Comparison of ENCODE assay signal across 8 mouse cellular contexts in genomic region chr4:33208881-33209841, GRCm38 (mm10). TPM values are rescaled to one million over a fixed set of nuclear protein-coding genes. Genes with fewer than 3 reads are reported as not detected.
DNase-seq lines count a peak whose midpoint lies in the region; ATAC-seq and TF ChIP-seq lines count a peak whose summit lies in the region.

TSS of gene Srsf12 (plus strand) at chr4:33208991.

- peaks cover 5% of the 10 kb centered on the region for H3K9me3 ChIP-seq in heart, embryonic 12.5 days (replicated peaks)
- no peaks in the 10 kb centered on the region for H3K9me3 ChIP-seq in liver, embryonic 14.5 days (ENCODE audit: control insufficient read depth, low read length)
- no peaks in the 10 kb centered on the region; the same call in 1 of the 2 replicates for H3K9me3 ChIP-seq in neural tube, embryonic 12.5 days

- peak; percentile 66 for ATAC-seq in heart, embryonic 12.5 days (ENCODE audit: insufficient number of reproducible peaks, low FRiP score)
- no peak for ATAC-seq in liver, embryonic 14.5 days (ENCODE audit: insufficient read depth)
- peak; percentile 86 for ATAC-seq in neural tube, embryonic 12.5 days (ENCODE audit: low FRiP score, low read depth)

- no peak within 1 kb of the TSS for H3K27ac ChIP-seq in heart, embryonic 12.5 days (ENCODE audit: poor library complexity, severe bottlenecking)
- no peak within 1 kb of the TSS for H3K27ac ChIP-seq in liver, embryonic 14.5 days
- no peak within 1 kb of the TSS for H3K27ac ChIP-seq in neural tube, embryonic 12.5 days

- H3K9ac ChIP-seq in heart, embryonic 12.5 days = peak within 1 kb of the TSS; percentile 72
- H3K9ac ChIP-seq in liver, embryonic 14.5 days (replicated peaks) = no peak within 1 kb of the TSS; the same call in 1 of the 2 replicates
- H3K9ac ChIP-seq in neural tube, embryonic 12.5 days = peak within 1 kb of the TSS; percentile 83

- H3K36me3 ChIP-seq in heart, embryonic 12.5 days = no peaks in the 10 kb centered on the region
- H3K36me3 ChIP-seq in liver, embryonic 14.5 days (replicated peaks; ENCODE audit: control insufficient read depth, insufficient read depth, low read depth) = no peaks in the 10 kb centered on the region
- H3K36me3 ChIP-seq in neural tube, embryonic 12.5 days = no peaks in the 10 kb centered on the region

- no peaks in the 10 kb centered on the region; the same call in 1 of the 2 replicates for H3K27me3 ChIP-seq in heart, embryonic 12.5 days (replicated peaks)
- H3K27me3 ChIP-seq in liver, embryonic 14.5 days (ENCODE audit: control insufficient read depth, insufficient read depth, low read length) = peaks cover 13% of the 10 kb centered on the region
- no peaks in the 10 kb centered on the region for H3K27me3 ChIP-seq in neural tube, embryonic 12.5 days (replicated peaks)

- TF ChIP-seq EP300 in liver, embryonic 14.5 days (IDR thresholded peaks at IDR 0.05; ENCODE audit: low read depth) = no peak

- DNase-seq in heart, adult 9 months (ENCODE audit: low spot score in 2 of 2) = no peak
- DNase-seq in cerebellum, adult 8-10 months = peak; percentile 69
- peak; percentile 38 for DNase-seq in forelimb bud, embryonic 11.5 days (ENCODE audit: low read depth, low spot score)
- peak; percentile 43 for DNase-seq in kidney, postnatal 10 days
- DNase-seq in liver, embryonic 14.5 days (ENCODE audit: low read depth in 3 of 3, low spot score in 3 of 3) = no peak
- DNase-seq in thymus, adult 18-20 months = peak; percentile 21 to 41

- H3K4me1 ChIP-seq in heart, embryonic 12.5 days (replicated peaks) = peaks cover 7% of the 10 kb centered on the region; the same call in 1 of the 2 replicates
- H3K4me1 ChIP-seq in liver, embryonic 14.5 days (replicated peaks; ENCODE audit: control insufficient read depth in 2 of 2, insufficient read depth in 2 of 2, low read length in 1 of 2) = no peaks in the 10 kb centered on the region; a peak in 1 of 4 replicates
- H3K4me1 ChIP-seq in neural tube, embryonic 12.5 days = peaks cover 14% of the 10 kb centered on the region

- peak within 1 kb of the TSS; percentile 56 for H3K4me3 ChIP-seq in heart, embryonic 12.5 days
- H3K4me3 ChIP-seq in liver, embryonic 14.5 days (ENCODE audit: insufficient read depth in 1 of 2, low read depth in 2 of 2, low read length in 2 of 2) = peak within 1 kb of the TSS; percentile 3 to 52
- H3K4me3 ChIP-seq in neural tube, embryonic 12.5 days = peak within 1 kb of the TSS; percentile 73

- 3% methylated on average over 65 of the region's 65 CpGs for WGBS in heart, embryonic 12.5 days
- WGBS in liver, embryonic 14.5 days (ENCODE audit: insufficient replicate concordance) = 4% methylated on average over 64 of the region's 65 CpGs
- 2% methylated on average over 62 of the region's 65 CpGs for WGBS in neural tube, embryonic 12.5 days

- no peak for TF ChIP-seq CTCF in liver, embryonic 14.5 days (IDR thresholded peaks at IDR 0.05; ENCODE audit: low read depth)

- H3K4me2 ChIP-seq in heart, embryonic 12.5 days = peak within 1 kb of the TSS; percentile 94
- H3K4me2 ChIP-seq in liver, embryonic 14.5 days (ENCODE audit: low read depth) = peak within 1 kb of the TSS; percentile 72
- peak within 1 kb of the TSS; percentile 99 for H3K4me2 ChIP-seq in neural tube, embryonic 12.5 days (replicated peaks)

RNA-seq across cellular contexts. Expression of gene Srsf12, which starts in this region (rescaled TPM):
- 2.2 and 3.3 TPM in 2 replicates for polyA plus RNA-seq in heart, embryonic 12.5 days (2016; fragmentation: Nextera tagmentation; extraction: Ambion mirVana)
- polyA plus RNA-seq in liver, embryonic 14.5 days (2012; rRNA removed) = 0.06 TPM in 2 replicates
- 0.24 TPM in 1 of 2 replicates, not detected in the other for polyA plus RNA-seq in liver, embryonic 14.5 days (2014; fragmentation: Nextera tagmentation; extraction: Ambion mirVana)
- polyA plus RNA-seq in neural tube, embryonic 12.5 days (2016; fragmentation: Nextera tagmentation; extraction: Ambion mirVana) = 20.2 and 23.1 TPM in 2 replicates

Comparison
In these comparisons a context has a peak if more than half of its experiments do, and no peak if none do; other contexts are left out.
1. DNase-seq: peak in cerebellum, adult 8-10 months (single experiment), forelimb bud, embryonic 11.5 days (single experiment), kidney, postnatal 10 days (single experiment) and thymus, adult 18-20 months (2 of 2); none in heart, adult 9 months (0 of 2) and liver, embryonic 14.5 days (0 of 3).
2. Peak in every context shown above with its lines, with median percentiles within 50 percentile points of each other: H3K4me2 ChIP-seq and H3K4me3 ChIP-seq.